Mouse (Mus musculus) neural tube, embryonic 10.5 days (tissue): ENCODE data around the gene 1700066M21Rik.

Experiments used
- DNase-seq: peaks from one replicate; pipeline ENCODE4 v3.0.0-alpha.2; 2017; ENCODE audit warnings: low spot score; ENCODE audit errors: extremely low spot score

The 1700066M21Rik gene

GRCm38 (mm10) chr1:57390993-57391790 is 13.8 kb downstream of the 1700066M21Rik start:
- DNase-seq: no peak

GRCm38 (mm10) chr1:57392417-57392816 is 15.0 kb downstream of the 1700066M21Rik start:
- no peak for DNase-seq

GRCm38 (mm10) chr1:57394051-57394450 is 16.6 kb downstream of the 1700066M21Rik start:
- DNase-seq: no peak

- no peak for DNase-seq
These were observed 22.9 kb downstream of the 1700066M21Rik start for GRCm38 (mm10) chr1:57400321-57400720.

- DNase-seq: no peak
These were observed 23.5 kb downstream of the 1700066M21Rik start for GRCm38 (mm10) chr1:57400877-57401276.

- no peak for DNase-seq
These were observed 24.7 kb downstream of the 1700066M21Rik start for GRCm38 (mm10) chr1:57402116-57402515.

DNA sequence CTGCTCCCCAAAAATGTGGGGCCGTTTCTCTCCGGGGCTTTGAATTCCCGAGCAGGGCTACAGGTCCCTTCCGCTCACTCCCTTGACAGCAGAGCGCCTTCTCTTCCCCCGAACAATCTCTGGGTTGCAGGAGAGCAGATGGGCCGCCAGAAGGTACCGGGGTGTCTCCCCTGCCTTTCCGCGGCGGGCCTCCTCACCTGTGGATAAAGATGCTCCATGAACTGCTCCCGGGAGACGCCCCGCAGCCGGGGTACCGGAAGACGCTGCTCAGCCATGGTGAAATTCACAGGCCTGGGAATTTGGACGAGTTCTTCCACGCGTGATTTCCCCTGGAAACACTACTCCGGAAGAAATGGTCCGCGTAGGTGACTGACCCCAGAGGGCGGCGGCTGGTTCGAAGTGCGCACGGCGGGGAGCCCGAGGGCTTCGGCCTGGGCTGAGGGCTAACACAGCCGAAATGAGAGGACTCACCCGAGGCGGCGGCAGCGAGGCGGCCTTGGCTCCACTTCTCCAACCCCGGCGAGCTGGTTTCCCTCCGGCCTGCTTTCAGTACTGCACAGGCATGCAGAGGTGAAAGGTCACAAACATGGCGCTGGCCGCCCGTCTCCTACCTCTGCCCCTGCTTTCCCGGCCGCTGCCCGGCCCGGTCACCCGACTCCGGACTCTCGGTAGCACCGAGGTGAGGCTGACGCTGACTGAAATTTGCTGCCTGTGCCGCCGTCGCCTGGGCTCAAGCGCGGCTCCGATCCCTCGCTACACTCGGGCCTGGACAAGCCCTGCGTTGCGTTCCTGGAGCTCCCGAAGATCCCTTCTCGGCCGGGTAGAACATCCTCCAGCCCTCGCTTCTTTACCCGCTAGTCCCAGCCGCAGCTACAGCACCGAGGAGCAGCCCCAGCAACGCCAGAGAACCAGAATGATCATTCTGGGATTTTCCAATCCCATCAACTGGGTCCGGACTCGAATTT is 29.0 kb downstream of the 1700066M21Rik start, which contains the start of the genes Maip1 and Tyw5:
Maip1 (plus strand) TSS at position 142 of the 965 bp plus-strand sequence.
Tyw5 (minus strand) TSS at position 915 of the 965 bp plus-strand sequence.
- DNase-seq: peak; percentile 91

DNA sequence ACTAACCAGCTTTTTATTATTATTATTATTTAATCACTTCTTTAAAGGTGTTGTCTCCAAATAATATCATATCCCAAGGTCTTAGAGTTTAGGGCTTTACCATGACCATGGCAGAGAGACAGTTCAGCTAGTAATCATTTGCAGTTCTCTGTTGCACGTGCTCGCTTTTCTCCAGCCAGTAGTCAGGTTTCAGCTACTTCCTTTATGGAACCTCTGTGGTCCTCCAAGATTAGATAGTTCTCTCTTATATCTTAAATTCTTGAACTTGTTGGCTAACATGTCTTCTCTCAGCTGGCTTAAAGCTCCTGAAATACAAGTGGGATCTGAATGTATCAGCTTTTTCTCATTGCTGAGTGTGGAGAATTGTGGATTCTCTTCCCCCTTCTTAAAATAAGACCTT is 31.6 kb downstream of the 1700066M21Rik start:
- DNase-seq: no peak

DNA sequence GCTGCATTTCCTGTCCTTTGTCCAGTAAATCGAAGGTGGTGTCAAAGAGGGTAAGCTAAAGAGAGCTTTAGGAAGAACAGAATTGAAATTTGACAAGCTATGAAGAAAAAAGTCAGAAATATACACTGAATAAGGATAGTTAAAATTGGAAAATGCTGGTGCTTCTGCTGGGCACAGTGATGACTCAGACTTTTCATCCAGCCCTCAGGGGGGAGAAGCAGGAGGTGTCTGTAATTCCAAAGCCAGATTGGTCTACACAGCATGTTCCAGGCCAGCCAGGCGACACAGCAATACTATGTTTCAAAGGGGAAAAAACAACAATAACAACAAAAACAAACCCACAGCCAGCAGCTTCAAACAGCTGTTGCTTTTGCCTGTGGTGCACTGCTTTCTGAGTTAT is 36.0 kb downstream of the 1700066M21Rik start:
- no peak for DNase-seq

DNA sequence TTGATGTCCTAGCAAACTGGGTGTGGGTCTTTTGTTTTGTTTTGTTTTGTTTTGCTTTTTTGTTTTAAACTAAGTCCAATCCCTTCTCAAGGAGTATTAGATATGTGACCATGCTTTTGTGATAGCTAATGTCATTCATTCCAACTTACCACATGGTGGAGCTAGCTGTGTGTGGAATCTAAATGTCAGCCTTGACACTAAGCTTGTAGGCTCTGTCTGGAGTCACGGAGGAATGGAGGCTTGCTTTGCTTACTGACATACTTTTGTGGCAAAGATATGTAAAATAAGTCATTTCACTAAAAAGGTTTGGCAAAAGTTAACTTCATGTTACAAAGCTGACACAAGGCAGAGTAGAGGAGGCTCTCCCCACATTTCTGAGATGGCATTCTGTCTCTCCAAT is 46.3 kb downstream of the 1700066M21Rik start:
- DNase-seq: no peak

DNA sequence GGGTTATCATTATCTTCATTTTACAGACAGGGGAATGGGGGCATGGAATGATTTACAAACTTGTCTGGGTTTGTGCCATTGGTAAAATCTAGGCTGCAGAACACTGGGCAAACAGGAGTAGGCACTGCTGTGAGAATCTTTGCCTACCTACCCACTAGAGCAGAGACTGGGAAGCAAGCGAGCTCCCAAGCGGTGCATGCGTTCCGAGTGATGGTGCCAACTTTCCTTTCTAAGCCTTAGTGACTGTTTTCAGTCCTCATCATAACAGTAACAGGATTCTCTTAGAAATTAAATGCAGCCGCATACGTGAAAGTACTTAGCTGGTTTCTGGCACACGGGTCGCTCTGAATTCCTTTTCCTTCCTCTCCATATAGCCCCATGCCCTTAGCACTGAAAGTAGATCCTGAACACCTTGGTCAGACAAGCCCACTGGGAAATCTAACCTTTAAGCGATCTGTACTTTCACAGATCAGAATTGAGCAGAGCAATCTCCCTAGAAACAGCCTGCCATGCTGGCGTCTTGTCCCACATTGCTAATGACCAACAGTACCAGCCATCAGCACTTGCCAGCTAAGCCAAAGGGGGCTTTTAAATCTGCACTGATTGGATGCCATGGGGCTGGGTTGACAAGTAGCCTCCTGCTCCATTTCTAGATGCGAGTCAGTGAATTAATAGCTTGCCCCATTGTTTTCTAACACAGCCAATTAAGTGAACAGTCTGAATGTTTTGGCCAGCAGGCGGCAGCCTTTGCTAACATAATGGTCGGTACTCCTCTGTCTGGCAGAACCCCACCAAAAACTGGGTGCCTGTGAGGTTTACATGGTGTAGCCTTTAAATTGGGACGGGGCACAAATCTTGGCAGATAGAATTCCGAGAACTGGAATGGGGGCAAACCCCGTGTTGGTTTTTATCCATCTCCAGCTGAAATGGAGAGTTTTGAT is 51.2 kb downstream of the 1700066M21Rik start:
- peak; percentile 85 for DNase-seq

GRCm38 (mm10) chr1:57429786-57430483 is 52.5 kb downstream of the 1700066M21Rik start:
- DNase-seq: peak; percentile 60

- no peak for DNase-seq
These were observed 55.7 kb downstream of the 1700066M21Rik start for GRCm38 (mm10) chr1:57433141-57433540.
